Mouse (Mus musculus): ENCODE results near the gene Fmod.

Fmod gene

GRCm38 (mm10) chr1:134047431-134047830 is 10.4 kb downstream of the Fmod start:
- Histone ChIP-seq H3K27me3 (ENCODE audit: insufficient read depth, low read length) (peaks cover 21% of the 10 kb centered on the region), H3K36me3 (ENCODE audit: insufficient read depth, low read length) (no peaks in the 10 kb centered on the region), H3K4me3 (replicated peaks; ENCODE audit: low read length) (peak overlapping the region; percentile 46), H3K4me1 (replicated peaks; ENCODE audit: low read depth, low read length) (peaks cover 39% of the 10 kb centered on the region), H3K9me3 (ENCODE audit: low read length) (no peaks in the 10 kb centered on the region)
- TF ChIP-seq NANOG (IDR thresholded peaks at IDR 0.05; ENCODE audit: borderline replicate concordance, low read length) (no peak), POU5F1 (IDR thresholded peaks at IDR 0.05; ENCODE audit: borderline replicate concordance, low read length) (no peak)

GRCm38 (mm10) chr1:134048759-134049158 is 11.7 kb downstream of the Fmod start:
- Histone ChIP-seq H3K4me1 (replicated peaks; ENCODE audit: low read depth, low read length) (peaks cover 32% of the 10 kb centered on the region), H3K27me3 (ENCODE audit: insufficient read depth, low read length) (peaks cover 20% of the 10 kb centered on the region), H3K9me3 (ENCODE audit: low read length) (peaks cover 5% of the 10 kb centered on the region; the same call in 1 of the 2 replicates), H3K36me3 (ENCODE audit: insufficient read depth, low read length) (no peaks in the 10 kb centered on the region), H3K4me3 (replicated peaks; ENCODE audit: low read length) (no peak overlapping the region)
- TF ChIP-seq NANOG (IDR thresholded peaks at IDR 0.05; ENCODE audit: borderline replicate concordance, low read length) (no peak), CTCF (conservative IDR thresholded peaks at IDR 0.05; ENCODE audit: low read length) (peak; percentile 88)

- Histone ChIP-seq H3K36me3 (ENCODE audit: insufficient read depth, low read length) (no peaks in the 10 kb centered on the region), H3K4me3 (replicated peaks; ENCODE audit: low read length) (no peak overlapping the region), H3K27me3 (ENCODE audit: insufficient read depth, low read length) (peaks cover 25% of the 10 kb centered on the region), H3K9me3 (ENCODE audit: low read length) (peaks cover 10% of the 10 kb centered on the region; the same call in 1 of the 2 replicates), H3K4me1 (replicated peaks; ENCODE audit: low read depth, low read length) (peaks cover 34% of the 10 kb centered on the region)
- TF ChIP-seq POU5F1 (IDR thresholded peaks at IDR 0.05; ENCODE audit: borderline replicate concordance, low read length) (no peak), NANOG (IDR thresholded peaks at IDR 0.05; ENCODE audit: borderline replicate concordance, low read length) (no peak), CTCF (conservative IDR thresholded peaks at IDR 0.05; ENCODE audit: low read length) (no peak)
Observed at GRCm38 (mm10) chr1:134049542-134049941, 12.5 kb downstream of the Fmod start.

- Histone ChIP-seq H3K36me3 (ENCODE audit: insufficient read depth, low read length) (no peaks in the 10 kb centered on the region), H3K4me1 (replicated peaks; ENCODE audit: low read depth, low read length) (peaks cover 41% of the 10 kb centered on the region), H3K27me3 (ENCODE audit: insufficient read depth, low read length) (peaks cover 16% of the 10 kb centered on the region; the same call in 1 of the 2 replicates), H3K4me3 (replicated peaks; ENCODE audit: low read length) (no peak overlapping the region), H3K9me3 (ENCODE audit: low read length) (peaks cover 10% of the 10 kb centered on the region; the same call in 1 of the 2 replicates)
- no peak for TF ChIP-seq NANOG (IDR thresholded peaks at IDR 0.05; ENCODE audit: borderline replicate concordance, low read length)
- TF ChIP-seq CTCF (conservative IDR thresholded peaks at IDR 0.05; ENCODE audit: low read length) = peak; percentile 85
- no peak for TF ChIP-seq POU5F1 (IDR thresholded peaks at IDR 0.05; ENCODE audit: borderline replicate concordance, low read length)
Observed at GRCm38 (mm10) chr1:134053207-134053606, 16.2 kb downstream of the Fmod start.

- peak overlapping the region; percentile 30 for H3K4me3 ChIP-seq (replicated peaks; ENCODE audit: low read length)
- H3K9me3 ChIP-seq (ENCODE audit: low read length) = peaks cover 10% of the 10 kb centered on the region; the same call in 1 of the 2 replicates
- TF ChIP-seq CTCF (conservative IDR thresholded peaks at IDR 0.05; ENCODE audit: low read length) (no peak), POU5F1 (IDR thresholded peaks at IDR 0.05; ENCODE audit: borderline replicate concordance, low read length) (no peak), NANOG (IDR thresholded peaks at IDR 0.05; ENCODE audit: borderline replicate concordance, low read length) (no peak)
- H3K27me3 ChIP-seq (ENCODE audit: insufficient read depth, low read length) = peaks cover 18% of the 10 kb centered on the region
- H3K4me1 ChIP-seq (replicated peaks; ENCODE audit: low read depth, low read length) = peaks cover 49% of the 10 kb centered on the region
- no peaks in the 10 kb centered on the region for H3K36me3 ChIP-seq (ENCODE audit: insufficient read depth, low read length)
Observed at GRCm38 (mm10) chr1:134055058-134055457, 18.0 kb downstream of the Fmod start.

- Histone ChIP-seq H3K36me3 (ENCODE audit: insufficient read depth, low read length) (no peaks in the 10 kb centered on the region), H3K27me3 (ENCODE audit: insufficient read depth, low read length) (peaks cover 15% of the 10 kb centered on the region), H3K9me3 (ENCODE audit: low read length) (peaks cover 10% of the 10 kb centered on the region; the same call in 1 of the 2 replicates), H3K4me3 (replicated peaks; ENCODE audit: low read length) (peak overlapping the region; percentile 30), H3K4me1 (replicated peaks; ENCODE audit: low read depth, low read length) (peaks cover 56% of the 10 kb centered on the region)
- TF ChIP-seq CTCF (conservative IDR thresholded peaks at IDR 0.05; ENCODE audit: low read length) (no peak), POU5F1 (IDR thresholded peaks at IDR 0.05; ENCODE audit: borderline replicate concordance, low read length) (no peak), NANOG (IDR thresholded peaks at IDR 0.05; ENCODE audit: borderline replicate concordance, low read length) (no peak)
Observed at GRCm38 (mm10) chr1:134055666-134056245, 18.7 kb downstream of the Fmod start.

GRCm38 (mm10) chr1:134056285-134056684 is 19.2 kb downstream of the Fmod start:
- H3K9me3 ChIP-seq (ENCODE audit: low read length) = peaks cover 10% of the 10 kb centered on the region; the same call in 1 of the 2 replicates
- peaks cover 18% of the 10 kb centered on the region for H3K27me3 ChIP-seq (ENCODE audit: insufficient read depth, low read length)
- peaks cover 60% of the 10 kb centered on the region for H3K4me1 ChIP-seq (replicated peaks; ENCODE audit: low read depth, low read length)
- TF ChIP-seq CTCF (conservative IDR thresholded peaks at IDR 0.05; ENCODE audit: low read length) = no peak
- TF ChIP-seq NANOG (IDR thresholded peaks at IDR 0.05; ENCODE audit: borderline replicate concordance, low read length) = no peak
- TF ChIP-seq POU5F1 (IDR thresholded peaks at IDR 0.05; ENCODE audit: borderline replicate concordance, low read length) = no peak
- no peak overlapping the region for H3K4me3 ChIP-seq (replicated peaks; ENCODE audit: low read length)
- no peaks in the 10 kb centered on the region for H3K36me3 ChIP-seq (ENCODE audit: insufficient read depth, low read length)

GRCm38 (mm10) chr1:134057736-134058135 is 20.7 kb downstream of the Fmod start:
- no peak overlapping the region for H3K4me3 ChIP-seq (replicated peaks; ENCODE audit: low read length)
- peaks cover 75% of the 10 kb centered on the region for H3K4me1 ChIP-seq (replicated peaks; ENCODE audit: low read depth, low read length)
- no peaks in the 10 kb centered on the region for H3K36me3 ChIP-seq (ENCODE audit: insufficient read depth, low read length)
- H3K9me3 ChIP-seq (ENCODE audit: low read length) = peaks cover 10% of the 10 kb centered on the region; the same call in 1 of the 2 replicates
- peaks cover 28% of the 10 kb centered on the region for H3K27me3 ChIP-seq (ENCODE audit: insufficient read depth, low read length)
- TF ChIP-seq NANOG (IDR thresholded peaks at IDR 0.05; ENCODE audit: borderline replicate concordance, low read length) (no peak), POU5F1 (IDR thresholded peaks at IDR 0.05; ENCODE audit: borderline replicate concordance, low read length) (no peak), CTCF (conservative IDR thresholded peaks at IDR 0.05; ENCODE audit: low read length) (no peak)

GRCm38 (mm10) chr1:134058870-134059269 is 21.8 kb downstream of the Fmod start:
- H3K4me1 ChIP-seq (replicated peaks; ENCODE audit: low read depth, low read length) = peaks cover 85% of the 10 kb centered on the region
- no peaks in the 10 kb centered on the region for H3K36me3 ChIP-seq (ENCODE audit: insufficient read depth, low read length)
- TF ChIP-seq CTCF (conservative IDR thresholded peaks at IDR 0.05; ENCODE audit: low read length) (no peak), POU5F1 (IDR thresholded peaks at IDR 0.05; ENCODE audit: borderline replicate concordance, low read length) (no peak), NANOG (IDR thresholded peaks at IDR 0.05; ENCODE audit: borderline replicate concordance, low read length) (no peak)
- no peak overlapping the region for H3K4me3 ChIP-seq (replicated peaks; ENCODE audit: low read length)
- H3K9me3 ChIP-seq (ENCODE audit: low read length) = 0 out of 2 replicates have a peak, but pooled peaks cover 5% of the 10 kb centered on the region
- peaks cover 28% of the 10 kb centered on the region for H3K27me3 ChIP-seq (ENCODE audit: insufficient read depth, low read length)
